Mouse (Mus musculus) urinary bladder, postnatal 4 days (tissue): Measurements from ENCODE around the gene Lrtm1.

Experiments used
- DNase-seq, 2 experiments: peaks; one replicate each; pipeline ENCODE4 v3.0.0; 2021 to 2022; ENCODE audit warnings: low spot score in 2 of 2

Lrtm1 gene

DNA sequence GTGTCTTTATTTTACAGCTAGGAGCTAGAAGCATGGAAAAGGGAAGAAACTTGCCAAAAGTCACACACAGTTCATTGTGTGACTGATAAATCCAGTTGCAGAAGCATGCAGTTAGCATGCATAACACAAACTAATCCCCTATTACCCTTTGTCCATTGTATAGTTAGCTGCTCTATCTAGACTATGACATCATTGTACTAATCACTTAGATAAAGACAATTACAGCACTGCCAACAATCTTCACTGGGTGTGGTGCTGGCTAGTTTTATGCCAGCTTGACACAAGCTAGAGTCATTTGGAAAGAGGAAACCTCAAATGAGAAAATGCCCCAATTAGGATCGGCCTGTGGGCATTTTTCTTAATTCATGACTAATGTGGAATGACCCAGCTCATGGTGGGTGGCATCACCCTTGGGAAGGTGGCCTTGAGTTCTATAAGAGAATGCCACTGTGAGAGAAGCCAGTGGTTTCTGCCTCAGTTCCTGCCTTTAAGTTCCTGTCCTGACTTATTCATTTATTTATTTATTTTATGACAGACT lies 13.9 kb downstream of the Lrtm1 start:
- DNase-seq: no peak

GRCm38 (mm10) chr14:29038246-29038645 lies 20.2 kb downstream of the Lrtm1 start:
- DNase-seq: no peak

DNA sequence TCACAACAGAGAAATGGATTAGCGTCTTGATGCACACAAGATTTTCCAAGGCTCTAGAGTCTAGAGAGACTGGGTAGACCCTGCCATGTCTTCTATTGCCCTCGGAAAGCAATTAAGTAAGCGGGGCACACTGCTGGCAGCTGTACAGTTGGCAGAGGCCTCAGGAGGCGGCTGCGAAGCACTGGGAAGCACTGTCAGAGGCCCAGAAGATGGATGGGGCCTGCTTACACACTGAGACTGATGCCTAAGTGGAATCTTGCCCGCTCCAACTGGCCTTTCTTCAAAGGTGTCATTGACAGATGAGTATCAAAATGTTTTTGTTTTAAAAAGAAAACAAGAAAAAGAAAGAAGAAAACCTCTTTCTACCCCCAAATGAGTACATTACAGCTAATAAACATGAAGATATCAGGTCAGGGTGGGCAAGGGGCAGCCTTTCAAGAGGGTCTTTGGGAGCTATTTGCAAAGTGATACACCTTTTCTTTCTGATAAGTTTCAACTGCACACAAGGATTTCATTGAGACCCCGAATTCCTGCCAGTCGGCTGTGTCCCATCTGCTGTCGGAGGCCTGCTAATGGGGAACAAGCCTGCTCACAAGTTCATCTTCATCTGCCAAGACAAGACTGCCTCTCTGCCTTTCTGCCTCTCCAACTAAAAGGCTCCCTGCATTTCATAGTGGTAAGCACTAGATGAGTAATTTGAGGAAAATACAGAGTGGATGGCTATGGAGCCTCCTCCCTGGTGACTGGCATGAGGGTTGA lies 22.8 kb downstream of the Lrtm1 start:
- DNase-seq: no peak

DNA sequence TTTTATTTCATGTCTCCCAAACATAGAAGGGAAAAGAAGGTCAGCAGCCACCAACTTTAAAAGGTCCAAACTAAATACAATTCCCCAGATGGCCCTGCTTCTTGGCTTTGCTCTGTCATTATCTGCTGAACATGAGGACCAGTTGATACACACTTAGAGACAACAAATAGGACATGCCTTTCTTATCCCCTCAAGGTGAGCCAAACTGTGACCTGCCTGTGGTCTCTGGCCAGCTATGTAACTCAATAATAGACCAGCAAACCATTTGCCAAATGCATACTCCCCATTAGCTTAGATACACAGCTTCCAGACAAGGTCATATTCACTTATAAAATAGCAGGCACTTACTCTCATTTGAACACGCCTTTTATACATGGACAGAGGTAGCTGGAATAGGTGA lies 23.5 kb downstream of the Lrtm1 start:
- DNase-seq: no peak

DNA sequence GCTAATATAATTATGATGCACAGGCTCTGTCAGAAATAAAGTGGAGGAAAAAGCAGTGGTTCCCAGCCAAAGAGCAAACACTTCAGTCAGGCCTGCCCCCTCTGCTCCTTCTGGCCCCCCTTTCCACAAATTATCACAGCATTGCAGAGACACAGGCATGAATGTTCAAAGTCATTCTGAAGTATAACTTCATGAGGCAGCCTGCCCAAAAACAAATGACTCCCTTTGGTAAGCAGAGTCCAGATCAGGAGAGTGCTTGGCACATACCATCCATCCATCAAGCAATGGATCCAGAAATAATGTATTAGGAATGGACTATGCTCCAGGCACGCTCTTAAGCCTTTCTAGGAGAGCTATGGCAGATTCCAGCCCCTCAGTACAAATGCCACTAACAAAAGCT lies 24.3 kb downstream of the Lrtm1 start:
- no peak for DNase-seq

DNA sequence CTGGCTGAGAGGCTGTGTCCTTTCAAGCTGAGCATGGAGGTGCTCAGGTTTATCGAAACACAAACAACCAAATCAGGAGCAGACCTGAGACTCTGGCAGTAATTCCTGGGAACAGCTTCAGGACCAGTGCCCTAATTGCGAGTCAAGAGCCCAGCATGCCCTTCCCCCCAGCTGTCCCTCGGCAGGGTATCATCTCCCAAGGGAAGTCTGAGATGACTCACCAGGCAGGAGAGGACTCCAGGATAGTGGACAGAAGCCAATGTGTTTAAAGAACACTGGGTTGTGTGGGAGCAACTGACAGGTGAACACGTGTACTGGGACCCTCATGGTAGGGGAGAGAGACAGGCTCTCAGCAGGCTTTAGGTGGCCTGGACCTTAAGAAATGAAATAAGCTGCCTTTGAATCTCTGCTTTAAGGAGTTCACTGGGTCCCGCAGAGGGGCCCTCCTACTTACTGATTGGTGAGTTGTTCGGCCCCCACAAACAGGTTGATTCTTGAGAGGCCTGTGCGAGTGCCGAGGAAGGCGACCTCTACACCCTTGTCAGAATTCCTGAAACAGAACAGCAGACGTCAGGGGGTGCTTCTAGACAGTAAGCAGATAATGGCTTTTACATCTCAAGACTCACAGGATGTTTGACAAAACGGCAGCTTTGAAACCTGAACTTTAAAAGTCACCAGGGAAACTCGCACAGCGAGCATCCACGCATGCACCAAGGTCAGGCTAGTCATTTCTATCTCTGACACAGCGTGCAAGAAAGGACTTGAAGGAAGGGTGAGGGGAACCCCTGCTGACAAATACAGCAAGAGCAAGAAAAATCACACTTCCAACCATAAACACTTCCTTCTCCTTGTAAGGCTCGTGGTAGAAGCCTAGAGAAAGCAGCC lies 34.2 kb downstream of the Lrtm1 start:
- DNase-seq: no peak

DNA sequence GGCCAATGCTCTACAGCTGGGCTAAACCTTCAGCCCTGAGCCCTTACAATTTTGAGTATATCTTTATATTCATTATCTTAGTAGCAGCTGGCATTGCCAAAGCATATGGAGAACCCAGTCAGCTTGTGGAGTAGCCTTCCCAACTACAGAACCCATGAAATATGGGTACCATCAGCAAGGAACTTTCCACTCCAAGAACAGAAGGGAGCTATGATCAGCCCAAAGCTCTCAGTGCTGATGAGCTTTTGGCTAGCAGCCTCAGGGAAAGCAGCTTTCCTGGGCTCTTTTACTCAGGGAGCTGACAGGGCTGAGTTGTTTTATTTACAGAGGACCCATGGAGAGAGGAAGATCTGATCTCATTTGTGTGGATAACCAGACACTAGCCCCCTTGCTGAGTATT lies 42.7 kb downstream of the Lrtm1 start:
- DNase-seq: no peak

GRCm38 (mm10) chr14:29061491-29061890 lies 43.5 kb downstream of the Lrtm1 start:
- no peak for DNase-seq

- no peak for DNase-seq
These were observed 44.7 kb downstream of the Lrtm1 start for GRCm38 (mm10) chr14:29062676-29063075.

DNA sequence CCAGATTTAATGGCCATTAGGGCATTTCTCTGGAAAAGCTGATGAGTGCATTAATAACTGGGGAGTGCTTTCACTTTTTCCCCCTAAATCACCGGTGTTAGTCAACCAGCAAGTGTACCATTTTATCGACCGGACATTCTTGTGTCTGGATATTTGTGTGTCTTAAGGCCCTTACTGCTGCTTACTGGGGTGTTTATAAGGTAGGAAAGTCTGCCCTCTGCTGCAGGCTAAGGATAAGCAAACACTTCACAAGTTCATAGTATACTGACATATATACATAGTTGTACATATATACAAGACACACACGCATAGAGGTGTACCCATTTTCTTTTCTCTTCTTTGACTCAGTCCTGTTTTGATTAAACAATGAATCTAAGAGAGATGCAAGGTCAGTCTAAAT lies 55.7 kb downstream of the Lrtm1 start:
- DNase-seq: no peak

- DNase-seq: no peak
These were observed 59.4 kb downstream of the Lrtm1 start for GRCm38 (mm10) chr14:29077418-29077817.

- no peak for DNase-seq
These were observed 62.2 kb downstream of the Lrtm1 start for GRCm38 (mm10) chr14:29080228-29080627.

- peak in 1 of 2 experiments; percentile 22 for DNase-seq
These were observed 62.6 kb downstream of the Lrtm1 start for GRCm38 (mm10) chr14:29080630-29081029.

- DNase-seq: no peak
These were observed 64.2 kb downstream of the Lrtm1 start for GRCm38 (mm10) chr14:29082171-29082570.
